Mouse (Mus musculus) mesoderm, embryonic 11.5 days (tissue): Measurements from ENCODE around the gene Cachd1.

Experiments used
- DNase-seq: peaks from one replicate; pipeline ENCODE4 v3.0.0-alpha.2; 2012; ENCODE audit warnings: low read depth, low spot score

Cachd1 gene

GRCm38 (mm10) chr4:100865423-100865822 lies 88.9 kb downstream of the Cachd1 start:
- no peak for DNase-seq

GRCm38 (mm10) chr4:100865962-100866703 lies 89.7 kb downstream of the Cachd1 start:
- DNase-seq: no peak

- DNase-seq: no peak
These were observed 100.9 kb downstream of the Cachd1 start for GRCm38 (mm10) chr4:100877351-100877750.

GRCm38 (mm10) chr4:100879414-100879813 lies 102.9 kb downstream of the Cachd1 start:
- peak; percentile 45 for DNase-seq

- no peak for DNase-seq
These were observed 103.6 kb downstream of the Cachd1 start for GRCm38 (mm10) chr4:100880075-100880474.

GRCm38 (mm10) chr4:100885793-100886742 lies 109.6 kb downstream of the Cachd1 start:
- DNase-seq: peak; percentile 82

- no peak for DNase-seq
These were observed 110.4 kb downstream of the Cachd1 start for GRCm38 (mm10) chr4:100886743-100887416.

GRCm38 (mm10) chr4:100890106-100890970 lies 113.9 kb downstream of the Cachd1 start:
- peak; percentile 69 for DNase-seq

- DNase-seq: no peak
These were observed 117.3 kb downstream of the Cachd1 start for GRCm38 (mm10) chr4:100893739-100894138.

GRCm38 (mm10) chr4:100894142-100894541 lies 117.7 kb downstream of the Cachd1 start:
- DNase-seq: no peak

GRCm38 (mm10) chr4:100896260-100897010 lies 120.0 kb downstream of the Cachd1 start:
- no peak for DNase-seq

- no peak for DNase-seq
These were observed 121.5 kb downstream of the Cachd1 start for GRCm38 (mm10) chr4:100897943-100898342.

GRCm38 (mm10) chr4:100909694-100910340 lies 133.3 kb downstream of the Cachd1 start:
- no peak for DNase-seq

GRCm38 (mm10) chr4:100910605-100911330 lies 134.3 kb downstream of the Cachd1 start:
- peak; percentile 54 for DNase-seq

GRCm38 (mm10) chr4:100911658-100912057 lies 135.2 kb downstream of the Cachd1 start:
- no peak for DNase-seq

- DNase-seq: no peak
These were observed 137.2 kb downstream of the Cachd1 start for GRCm38 (mm10) chr4:100913666-100914065.

GRCm38 (mm10) chr4:100914532-100914931 lies 138.1 kb downstream of the Cachd1 start:
- DNase-seq: no peak

- DNase-seq: no peak
These were observed 138.6 kb downstream of the Cachd1 start for GRCm38 (mm10) chr4:100915093-100915492.

GRCm38 (mm10) chr4:100917511-100917910 lies 141.0 kb downstream of the Cachd1 start:
- DNase-seq: no peak
